16 mouse cellular contexts compared by ENCODE assay signal in the genomic region with DNA sequence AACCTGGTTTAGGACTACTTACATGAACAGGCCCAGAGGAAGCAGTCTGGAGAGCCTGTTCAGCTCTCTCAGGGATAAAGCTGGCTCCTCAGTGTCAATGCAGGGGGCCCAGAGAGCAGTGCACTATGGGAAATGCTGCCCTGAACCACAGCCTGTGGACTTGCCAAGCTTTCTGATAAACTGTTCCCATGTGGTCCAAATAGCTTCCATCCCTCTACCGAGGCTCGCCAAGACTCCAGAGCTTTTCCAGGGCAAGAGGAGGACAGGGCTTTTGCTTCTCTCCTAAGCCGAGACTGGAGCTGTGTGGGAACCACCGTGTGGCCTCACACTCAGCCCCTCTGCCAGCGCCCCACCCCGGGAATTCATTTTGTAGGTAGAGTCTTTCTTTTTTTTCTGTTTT.
DNase-seq lines count a peak whose midpoint lies in the region; ATAC-seq and TF ChIP-seq lines count a peak whose summit lies in the region.
"Had no signal": no experiment of that assay in that cellular context is flagged by ENCODE, and none has a peak within 500 bp of the region (broad histone marks: within the 10 kb centered on the region; RNA-seq: fewer than 3 reads in every experiment).

No protein-coding gene starts in this region.

- peaks cover 24% of the 10 kb centered on the region for H3K4me1 ChIP-seq in midbrain, embryonic 12.5 days
- H3K4me1 ChIP-seq in midbrain, postnatal 0 days (ENCODE audit: insufficient read depth, low read length): no peaks in the 10 kb centered on the region
- no peaks in the 10 kb centered on the region; the same call in 1 of the 2 replicates for H3K4me1 ChIP-seq in stomach, postnatal 0 days (replicated peaks; ENCODE audit: control insufficient read depth, insufficient read depth)
- H3K4me1 ChIP-seq: liver, embryonic 13.5 days had no signal

- no peak for TF ChIP-seq EP300 in stomach, postnatal 0 days (optimal IDR thresholded peaks at IDR 0.05)

- no peak for DNase-seq in midbrain, postnatal 0 days (ENCODE audit: low spot score)
- peak; percentile 61 for DNase-seq in gastrocnemius, postnatal 25 days
- DNase-seq in heart, postnatal 4 days: peak; percentile 70
- DNase-seq in stomach, postnatal 0 days (ENCODE audit: low spot score): no peak
- no peak for DNase-seq in right cerebral cortex, postnatal 14 days
- DNase-seq in adrenal gland, postnatal 36 days: no peak
- DNase-seq: adrenal gland, postnatal 14 days; cerebellum, adult 11 months; liver, embryonic 13.5 days; lung, postnatal 4 days; thymus, postnatal 36 days had no signal

- no peak for TF ChIP-seq CTCF in midbrain, postnatal 0 days (IDR thresholded peaks at IDR 0.05)
- no peak for TF ChIP-seq CTCF in stomach, postnatal 0 days (IDR thresholded peaks at IDR 0.05; ENCODE audit: low read depth)

- no peak for ATAC-seq in midbrain, embryonic 12.5 days (ENCODE audit: low FRiP score, low read depth)
- ATAC-seq in midbrain, postnatal 0 days (ENCODE audit: low FRiP score): no peak
- ATAC-seq in stomach, postnatal 0 days (ENCODE audit: low FRiP score, low TSS enrichment): no peak
- ATAC-seq: CD4-positive, CD25-positive, alpha-beta regulatory T cell, adult 4 months; Patski had no signal

- peaks cover 4% of the 10 kb centered on the region; the same call in 1 of the 2 replicates for H3K36me3 ChIP-seq in midbrain, embryonic 12.5 days
- no peaks in the 10 kb centered on the region for H3K36me3 ChIP-seq in midbrain, postnatal 0 days (ENCODE audit: insufficient read depth, low read length)
- H3K36me3 ChIP-seq in stomach, postnatal 0 days (ENCODE audit: control insufficient read depth, insufficient read depth, low read length): no peaks in the 10 kb centered on the region
- H3K36me3 ChIP-seq: liver, embryonic 13.5 days had no signal

- H3K4me3 ChIP-seq in midbrain, embryonic 12.5 days: no peak overlapping the region
- no peak overlapping the region for H3K4me3 ChIP-seq in midbrain, postnatal 0 days (ENCODE audit: low read depth, low read length)
- no peak overlapping the region for H3K4me3 ChIP-seq in stomach, postnatal 0 days (ENCODE audit: low read depth, low read length)
- H3K4me3 ChIP-seq: left cerebral cortex, adult 2 months; liver, embryonic 13.5 days; myocyte had no signal

- H3K4me2 ChIP-seq in midbrain, embryonic 12.5 days (replicated peaks): no peak overlapping the region
- H3K4me2 ChIP-seq in midbrain, postnatal 0 days (ENCODE audit: low read depth, low read length, poor library complexity, severe bottlenecking): no peak overlapping the region
- H3K4me2 ChIP-seq in stomach, postnatal 0 days (replicated peaks; ENCODE audit: low read depth): no peak overlapping the region
- H3K4me2 ChIP-seq: liver, embryonic 13.5 days had no signal

- H3K27me3 ChIP-seq in midbrain, embryonic 12.5 days: no peaks in the 10 kb centered on the region
- H3K27me3 ChIP-seq in midbrain, postnatal 0 days (ENCODE audit: insufficient read depth, low read length): no peaks in the 10 kb centered on the region
- H3K27me3 ChIP-seq in stomach, postnatal 0 days (ENCODE audit: control insufficient read depth, insufficient read depth, low read length): no peaks in the 10 kb centered on the region
- H3K27me3 ChIP-seq: liver, embryonic 13.5 days; Patski had no signal

- WGBS in midbrain, embryonic 12.5 days: 92% methylated on average over 6 of the region's 6 CpGs
- WGBS in midbrain, postnatal 0 days: 93% methylated on average over 6 of the region's 6 CpGs
- 68% methylated on average over 6 of the region's 6 CpGs for WGBS in stomach, postnatal 0 days

- no peak overlapping the region for H3K9ac ChIP-seq in midbrain, embryonic 12.5 days (replicated peaks)
- no peak overlapping the region for H3K9ac ChIP-seq in midbrain, postnatal 0 days (replicated peaks; ENCODE audit: low read length, poor library complexity, severe bottlenecking)
- no peak overlapping the region for H3K9ac ChIP-seq in stomach, postnatal 0 days (ENCODE audit: low read length)
- H3K9ac ChIP-seq: liver, embryonic 13.5 days had no signal

- H3K9me3 ChIP-seq in midbrain, embryonic 12.5 days: no peaks in the 10 kb centered on the region
- H3K9me3 ChIP-seq in midbrain, postnatal 0 days (ENCODE audit: low read length): no peaks in the 10 kb centered on the region
- H3K9me3 ChIP-seq in stomach, postnatal 0 days (ENCODE audit: control insufficient read depth, low read length): no peaks in the 10 kb centered on the region
- H3K9me3 ChIP-seq: liver, embryonic 13.5 days had no signal

- H3K27ac ChIP-seq in midbrain, embryonic 12.5 days (replicated peaks): peak overlapping the region; percentile 60
- no peak overlapping the region for H3K27ac ChIP-seq in midbrain, postnatal 0 days (ENCODE audit: low read depth, low read length)
- H3K27ac ChIP-seq in stomach, postnatal 0 days (replicated peaks): 0 out of 2 replicates have a peak overlapping the region, but pooled peaks have one; percentile 1
- H3K27ac ChIP-seq: left cerebral cortex, adult 2 months; liver, embryonic 13.5 days had no signal

Comparison
In these comparisons a context has a peak if more than half of its experiments do, and no peak if none do; other contexts are left out.
1. DNase-seq: peak in gastrocnemius, postnatal 25 days (single experiment) and heart, postnatal 4 days (single experiment); none in midbrain, postnatal 0 days (single experiment), stomach, postnatal 0 days (single experiment), right cerebral cortex, postnatal 14 days (single experiment) and adrenal gland, postnatal 36 days (0 of 2).